Mouse (Mus musculus) heart, embryonic 12.5 days (tissue): ENCODE results near the gene Efcab9. TPM values are rescaled to one million over a fixed set of nuclear protein-coding genes. Genes with fewer than 3 reads are reported as not detected.
A peak's percentile ranks its signal among the peaks of the same experiment; 100 is the strongest.

Source experiments
- ATAC-seq: fragments of 200-750 bp; cut with Nextera tagmentation; 2 replicates; pipeline ENCODE4 v1.8.0; 2017; ENCODE audit warnings: moderate TSS enrichment, moderate library complexity; ENCODE audit not compliant: insufficient number of reproducible peaks, low FRiP score
- H3K27ac ChIP-seq: fragments of 300-500 bp; sonication (generic); 2 replicates; pipeline ENCODE4 v1.5.1; 2016; ENCODE audit warnings: mild to moderate bottlenecking, moderate library complexity; ENCODE audit not compliant: poor library complexity, severe bottlenecking
- H3K27me3 ChIP-seq: fragments of 300-500 bp; sonication (generic); replicated peaks from 2 replicates; pipeline ENCODE4 v1.6.1; 2016; ENCODE audit warnings: mild to moderate bottlenecking, moderate library complexity
- H3K36me3 ChIP-seq: fragments of 300-500 bp; sonication (generic); 2 replicates; pipeline ENCODE4 v1.6.1; 2016; ENCODE audit warnings: mild to moderate bottlenecking, moderate library complexity
- H3K4me1 ChIP-seq: fragments of 300-500 bp; sonication (generic); replicated peaks from 2 replicates; pipeline ENCODE4 v1.6.1; 2016; ENCODE audit warnings: mild to moderate bottlenecking
- H3K4me2 ChIP-seq: fragments of 300-500 bp; sonication (generic); 2 replicates; pipeline ENCODE4 v1.6.1; 2016; ENCODE audit warnings: mild to moderate bottlenecking, moderate library complexity
- H3K4me3 ChIP-seq: fragments of 300-500 bp; sonication (generic); 2 replicates; pipeline ENCODE4 v1.5.1; 2016; ENCODE audit warnings: mild to moderate bottlenecking
- H3K9ac ChIP-seq: fragments of 300-500 bp; sonication (generic); 2 replicates; pipeline ENCODE4 v1.6.1; 2016; ENCODE audit warnings: mild to moderate bottlenecking, moderate library complexity
- H3K9me3 ChIP-seq: fragments of 300-500 bp; sonication (generic); replicated peaks from 2 replicates; pipeline ENCODE4 v1.6.1; 2016; ENCODE audit warnings: mild to moderate bottlenecking, moderate library complexity
- WGBS: fragments of 180-500 bp; shearing (Covaris S2); methylation state at CpG from one replicate; pipeline ENCODE4 v1.1.7; 2016; 5-methylcytosine and 5-hydroxymethylcytosine counted together
- polyA plus RNA-seq: library from polyadenylated mRNA; unstranded; fragments of >200 nt; fragmentation: Nextera tagmentation; extraction: Ambion mirVana; gene quantifications from 2 replicates; pipeline ENCODE4 v1.2.1, GENCODE M21; 2016

The Efcab9 gene
- polyA plus RNA-seq, 1 experiment from 2014 or later = 0.36 TPM

- no peak for ATAC-seq
- Histone ChIP-seq H3K36me3 (peaks cover 4% of the 10 kb centered on the region; the same call in 1 of the 2 replicates), H3K27me3 (no peaks in the 10 kb centered on the region), H3K9me3 (no peaks in the 10 kb centered on the region), H3K4me2 (no peak overlapping the region), H3K9ac (no peak overlapping the region), H3K27ac (no peak overlapping the region), H3K4me3 (no peak overlapping the region), H3K4me1 (peaks cover 29% of the 10 kb centered on the region)
- 75% methylated on average over 5 of the region's 5 CpGs for WGBS
Observed at GRCm38 (mm10) chr11:32488808-32489670, 42.8 kb downstream of the Efcab9 start.

GRCm38 (mm10) chr11:32488344-32488743, 43.5 kb downstream of the Efcab9 start:
- no peak overlapping the region for H3K27ac ChIP-seq
- no peak overlapping the region for H3K4me2 ChIP-seq
- H3K36me3 ChIP-seq = peaks cover 4% of the 10 kb centered on the region; the same call in 1 of the 2 replicates
- H3K4me3 ChIP-seq = no peak overlapping the region
- H3K4me1 ChIP-seq = peaks cover 30% of the 10 kb centered on the region
- no peaks in the 10 kb centered on the region for H3K9me3 ChIP-seq
- ATAC-seq = no peak
- no peak overlapping the region for H3K9ac ChIP-seq
- no peaks in the 10 kb centered on the region for H3K27me3 ChIP-seq

GRCm38 (mm10) chr11:32487501-32487900, 44.4 kb downstream of the Efcab9 start:
- Histone ChIP-seq H3K27ac (no peak overlapping the region), H3K9me3 (no peaks in the 10 kb centered on the region), H3K27me3 (no peaks in the 10 kb centered on the region), H3K4me2 (no peak overlapping the region), H3K9ac (no peak overlapping the region), H3K4me3 (no peak overlapping the region), H3K36me3 (peaks cover 4% of the 10 kb centered on the region; the same call in 1 of the 2 replicates), H3K4me1 (peaks cover 32% of the 10 kb centered on the region)
- 92% methylated on average over 3 of the region's 3 CpGs for WGBS
- ATAC-seq = no peak

- H3K27ac ChIP-seq = peak overlapping the region; percentile 29; the same call in 1 of the 2 replicates
- 20% methylated on average over 3 of the region's 3 CpGs for WGBS
- peaks cover 32% of the 10 kb centered on the region for H3K4me1 ChIP-seq
- H3K36me3 ChIP-seq = peaks cover 4% of the 10 kb centered on the region; the same call in 1 of the 2 replicates
- H3K9me3 ChIP-seq = no peaks in the 10 kb centered on the region
- no peak for ATAC-seq
- H3K9ac ChIP-seq = no peak overlapping the region
- no peak overlapping the region for H3K4me2 ChIP-seq
- no peaks in the 10 kb centered on the region for H3K27me3 ChIP-seq
- no peak overlapping the region for H3K4me3 ChIP-seq
Observed at GRCm38 (mm10) chr11:32486621-32487020, 45.3 kb downstream of the Efcab9 start.

- Histone ChIP-seq H3K4me1 (peaks cover 27% of the 10 kb centered on the region), H3K27me3 (no peaks in the 10 kb centered on the region), H3K4me3 (no peak overlapping the region), H3K9ac (no peak overlapping the region), H3K4me2 (no peak overlapping the region), H3K9me3 (no peaks in the 10 kb centered on the region), H3K27ac (no peak overlapping the region), H3K36me3 (peaks cover 4% of the 10 kb centered on the region; the same call in 1 of the 2 replicates)
- WGBS = 59% methylated on average over 3 of the region's 3 CpGs
- no peak for ATAC-seq
Observed at GRCm38 (mm10) chr11:32485290-32485689, 46.6 kb downstream of the Efcab9 start.

GRCm38 (mm10) chr11:32481525-32481924, 50.4 kb downstream of the Efcab9 start:
- Histone ChIP-seq H3K9me3 (no peaks in the 10 kb centered on the region), H3K27me3 (no peaks in the 10 kb centered on the region), H3K4me2 (no peak overlapping the region), H3K36me3 (no peaks in the 10 kb centered on the region), H3K27ac (no peak overlapping the region), H3K4me3 (no peak overlapping the region), H3K9ac (no peak overlapping the region), H3K4me1 (peaks cover 7% of the 10 kb centered on the region)
- ATAC-seq = no peak
- WGBS = 86% methylated on average over 2 of the region's 2 CpGs

GRCm38 (mm10) chr11:32475487-32476236, 56.2 kb downstream of the Efcab9 start:
- Histone ChIP-seq H3K4me2 (no peak overlapping the region), H3K4me1 (peaks cover 10% of the 10 kb centered on the region; the same call in 1 of the 2 replicates), H3K9ac (no peak overlapping the region), H3K4me3 (no peak overlapping the region), H3K36me3 (no peaks in the 10 kb centered on the region), H3K27me3 (no peaks in the 10 kb centered on the region), H3K27ac (no peak overlapping the region), H3K9me3 (no peaks in the 10 kb centered on the region)
- no peak for ATAC-seq
- 73% methylated on average over 5 of the region's 5 CpGs for WGBS

- H3K27ac ChIP-seq = no peak overlapping the region
- H3K9me3 ChIP-seq = no peaks in the 10 kb centered on the region
- no peaks in the 10 kb centered on the region for H3K36me3 ChIP-seq
- no peak for ATAC-seq
- no peak overlapping the region for H3K4me2 ChIP-seq
- H3K27me3 ChIP-seq = no peaks in the 10 kb centered on the region
- WGBS = 61% methylated on average over 3 of the region's 3 CpGs
- peaks cover 10% of the 10 kb centered on the region; the same call in 1 of the 2 replicates for H3K4me1 ChIP-seq
- H3K4me3 ChIP-seq = no peak overlapping the region
- no peak overlapping the region for H3K9ac ChIP-seq
Observed at GRCm38 (mm10) chr11:32474725-32475124, 57.2 kb downstream of the Efcab9 start.

Other genes starting within 250 kb of the Efcab9 start
- gene Hba-a1, start 248.6 kb downstream of the Efcab9 start, polyA plus RNA-seq = 11,592 and 12,808 TPM in 2 replicates
- 15.7 and 18.1 TPM in 2 replicates for gene Hbq1b, start 245.1 kb downstream of the Efcab9 start, polyA plus RNA-seq
- 25,253 and 27,825 TPM in 2 replicates for gene Hba-a2, start 235.6 kb downstream of the Efcab9 start, polyA plus RNA-seq
- gene Hbq1a, start 232.0 kb downstream of the Efcab9 start, polyA plus RNA-seq = 2.5 and 2.8 TPM in 2 replicates
- gene Sh3pxd2b, start 184.3 kb downstream of the Efcab9 start, polyA plus RNA-seq = 16.5 and 17.6 TPM in 2 replicates
- gene Ubtd2, start 76.7 kb downstream of the Efcab9 start, polyA plus RNA-seq = 34.8 and 37.0 TPM in 2 replicates
- gene Stk10, start 1.2 kb upstream of the Efcab9 start, polyA plus RNA-seq = 2.9 and 3.2 TPM in 2 replicates
- 76.0 and 79.2 TPM in 2 replicates for gene Fbxw11, start 110.6 kb upstream of the Efcab9 start, polyA plus RNA-seq